Mouse (Mus musculus) liver, postnatal 0 days (tissue): ENCODE results near the gene Kpna2.

ENCODE experiments used
- CTCF ChIP-seq: sonication (generic); IDR thresholded peaks from 2 replicates; pipeline ENCODE4 v1.5.1; 2016; ENCODE audit warnings: antibody characterized with exemption, low read depth
- EP300 ChIP-seq: IDR thresholded peaks from 2 replicates; pipeline ENCODE4 v1.6.1; 2016; ENCODE audit warnings: antibody characterized with exemption, low read depth, mild to moderate bottlenecking

- TF ChIP-seq CTCF: no peak
- TF ChIP-seq EP300: no peak
Measured at GRCm38 (mm10) chr11:106959121-106959520, 40.2 kb downstream of the Kpna2 start.
